Mouse (Mus musculus): ENCODE data around the gene Svep1.
A peak's percentile ranks its signal among the peaks of the same experiment; 100 is the strongest.

The Svep1 gene

GRCm38 (mm10) chr4:58206115-58206945 is at the start of gene Svep1:
TSS of gene Svep1 (minus strand) at chr4:58206859.
- peak; percentile 36 to 48 for DNase-seq (ENCODE audit: low spot score in 2 of 2)

- DNase-seq (ENCODE audit: low spot score in 2 of 2) = no peak
Observed at GRCm38 (mm10) chr4:58253410-58253809, 46.8 kb upstream of the Svep1 start.

GRCm38 (mm10) chr4:58252381-58252780 is 45.7 kb upstream of the Svep1 start:
- DNase-seq (ENCODE audit: low spot score in 2 of 2) = no peak

GRCm38 (mm10) chr4:58245544-58245943 is 38.9 kb upstream of the Svep1 start:
- no peak for DNase-seq (ENCODE audit: low spot score in 2 of 2)

- peak in 1 of 2 experiments; percentile 30 for DNase-seq (ENCODE audit: low spot score in 2 of 2)
Observed at GRCm38 (mm10) chr4:58240416-58240815, 33.8 kb upstream of the Svep1 start.

GRCm38 (mm10) chr4:58235828-58236227 is 29.2 kb upstream of the Svep1 start:
- DNase-seq (ENCODE audit: low spot score in 2 of 2) = no peak

GRCm38 (mm10) chr4:58223499-58223898 is 16.8 kb upstream of the Svep1 start:
- DNase-seq (ENCODE audit: low spot score in 2 of 2) = no peak

GRCm38 (mm10) chr4:58211374-58211773 is 4.7 kb upstream of the Svep1 start:
- DNase-seq (ENCODE audit: low spot score in 2 of 2) = no peak

GRCm38 (mm10) chr4:58210557-58211090 is 4.0 kb upstream of the Svep1 start:
- DNase-seq (ENCODE audit: low spot score in 2 of 2) = no peak

GRCm38 (mm10) chr4:58205750-58206114 is 927 bp downstream of the Svep1 start:
- no peak for DNase-seq (ENCODE audit: low spot score in 2 of 2)

- no peak for DNase-seq (ENCODE audit: low spot score in 2 of 2)
Observed at GRCm38 (mm10) chr4:58201703-58202102, 5.0 kb downstream of the Svep1 start.

- no peak for DNase-seq (ENCODE audit: low spot score in 2 of 2)
Observed at GRCm38 (mm10) chr4:58200826-58201225, 5.8 kb downstream of the Svep1 start.

GRCm38 (mm10) chr4:58197230-58197629 is 9.4 kb downstream of the Svep1 start:
- no peak for DNase-seq (ENCODE audit: low spot score in 2 of 2)

GRCm38 (mm10) chr4:58196795-58197194 is 9.9 kb downstream of the Svep1 start:
- no peak for DNase-seq (ENCODE audit: low spot score in 2 of 2)

- no peak for DNase-seq (ENCODE audit: low spot score in 2 of 2)
Observed at GRCm38 (mm10) chr4:58195936-58196335, 10.7 kb downstream of the Svep1 start.

- DNase-seq (ENCODE audit: low spot score in 2 of 2) = no peak
Observed at GRCm38 (mm10) chr4:58189281-58189680, 17.4 kb downstream of the Svep1 start.

- no peak for DNase-seq (ENCODE audit: low spot score in 2 of 2)
Observed at GRCm38 (mm10) chr4:58185401-58185800, 21.3 kb downstream of the Svep1 start.

GRCm38 (mm10) chr4:58184681-58185341 is 21.8 kb downstream of the Svep1 start:
- peak in 1 of 2 experiments; percentile 34 for DNase-seq (ENCODE audit: low spot score in 2 of 2)

- no peak for DNase-seq (ENCODE audit: low spot score in 2 of 2)
Observed at GRCm38 (mm10) chr4:58183897-58184296, 22.8 kb downstream of the Svep1 start.

- no peak for DNase-seq (ENCODE audit: low spot score in 2 of 2)
Observed at GRCm38 (mm10) chr4:58178489-58178888, 28.2 kb downstream of the Svep1 start.

- peak; percentile 54 to 71 for DNase-seq (ENCODE audit: low spot score in 2 of 2)
Observed at GRCm38 (mm10) chr4:58177256-58177655, 29.4 kb downstream of the Svep1 start.

GRCm38 (mm10) chr4:58174435-58174987 is 32.1 kb downstream of the Svep1 start:
- no peak for DNase-seq (ENCODE audit: low spot score in 2 of 2)

- no peak for DNase-seq (ENCODE audit: low spot score in 2 of 2)
Observed at GRCm38 (mm10) chr4:58173401-58173800, 33.3 kb downstream of the Svep1 start.

Measured in urinary bladder, postnatal 36 days (tissue).